Mouse (Mus musculus) C2C12 (cell line): ENCODE results near the gene Ntrk2.

Experiments
- CEBPB ChIP-seq: IDR thresholded peaks from one replicate; pipeline ENCODE4 v1.6.1; 2011; ENCODE audit warnings: low read depth, mild to moderate bottlenecking, control low read depth, moderate library complexity
- CTCF ChIP-seq: IDR thresholded peaks from one replicate; pipeline ENCODE4 v1.5.1; 2011; ENCODE audit not compliant: control insufficient read depth, insufficient read depth, insufficient read length
- USF1 ChIP-seq: IDR thresholded peaks from one replicate; pipeline ENCODE4 v1.6.1; 2011; ENCODE audit warnings: low read depth, mild to moderate bottlenecking, control low read depth, moderate library complexity

DNA sequence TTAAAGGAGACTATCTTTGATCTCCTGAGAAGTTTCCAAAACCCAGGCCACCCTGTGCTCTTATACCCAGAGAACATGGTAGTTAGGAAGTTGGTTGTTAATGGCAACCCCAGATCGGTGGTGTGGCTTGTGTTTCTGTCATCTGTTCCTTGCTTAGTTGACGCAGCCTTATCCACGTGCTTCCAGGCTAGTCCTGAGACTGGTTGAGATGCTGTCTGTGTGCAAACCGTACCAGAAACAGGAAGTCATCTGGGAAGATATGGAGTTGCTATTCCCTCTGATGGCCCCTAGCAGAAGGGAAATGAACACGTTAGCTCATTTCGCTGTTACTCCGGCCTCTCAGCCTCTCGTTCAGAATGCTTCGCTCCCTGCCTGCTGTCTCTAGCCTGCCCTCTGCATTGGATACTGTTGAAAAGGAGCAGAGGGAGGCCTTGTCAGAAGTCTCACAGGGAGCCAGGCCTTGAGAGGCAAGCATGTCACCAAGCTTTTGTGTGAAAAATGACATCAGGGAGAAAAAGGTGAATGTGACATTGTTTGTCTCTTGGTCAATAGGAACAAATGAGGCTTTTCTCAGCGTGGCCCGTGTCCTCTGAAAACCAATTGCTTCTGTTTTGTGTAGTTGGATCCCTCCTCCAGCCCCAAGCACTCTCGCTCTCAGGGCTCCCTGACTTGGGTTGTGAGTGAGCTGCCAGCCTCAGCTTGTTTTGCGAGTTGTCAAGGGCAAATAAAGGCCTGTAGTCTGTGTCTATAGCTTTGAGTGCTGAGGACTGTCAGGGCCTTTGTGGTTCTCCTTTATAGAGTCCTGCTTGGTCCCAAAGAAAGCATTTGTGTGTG lies 285.0 kb downstream of the Ntrk2 start:
- no peak for TF ChIP-seq CTCF
- no peak for TF ChIP-seq USF1
- no peak for TF ChIP-seq CEBPB
